19 mouse cellular contexts compared by ENCODE assay signal in the genomic region with DNA sequence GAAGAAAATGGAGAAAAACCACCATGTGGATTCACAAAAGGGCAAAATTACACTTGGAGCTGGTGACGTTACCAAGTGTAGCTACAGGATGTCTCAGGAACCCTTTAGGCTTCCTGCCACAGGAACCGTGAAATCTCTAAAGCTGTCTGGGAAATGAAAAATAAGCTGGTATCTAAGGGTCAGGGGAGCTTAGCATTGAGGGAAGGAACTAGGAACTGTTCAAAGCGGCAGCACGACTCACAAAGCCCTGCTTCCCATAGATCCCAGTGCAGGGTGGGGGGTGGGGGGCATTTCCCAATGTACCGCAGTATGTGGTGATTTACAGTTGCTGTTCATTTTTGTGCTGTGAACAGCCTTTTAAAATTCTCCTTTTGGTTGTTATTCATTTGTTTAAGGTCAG. TPM values are rescaled to one million over a fixed set of nuclear protein-coding genes. Genes with fewer than 3 reads are reported as not detected.
"Had no signal": no experiment of that assay in that cellular context is flagged by ENCODE, and none has a peak within 500 bp of the region (broad histone marks: within the 10 kb centered on the region; RNA-seq: fewer than 3 reads in every experiment).

No protein-coding gene starts in this region.

- H3K27me3 ChIP-seq: limb, embryonic 13.5 days; liver, embryonic 15.5 days; megakaryocyte, embryonic 14.5 days; neural tube, embryonic 12.5 days had no signal

- H3K4me3 ChIP-seq: layer of hippocampus, adult 2 months; limb, embryonic 13.5 days; liver, embryonic 15.5 days; megakaryocyte, embryonic 14.5 days; neural tube, embryonic 12.5 days had no signal

- H3K36me3 ChIP-seq: limb, embryonic 13.5 days; liver, embryonic 15.5 days; neural tube, embryonic 12.5 days had no signal

- H3K9ac ChIP-seq: limb, embryonic 13.5 days; liver, embryonic 15.5 days; lung, embryonic 14.5 days; neural tube, embryonic 12.5 days had no signal

- DNase-seq: kidney, adult 8-10 months; kidney, postnatal 10 days; kidney, postnatal 4 days; left cerebral cortex, postnatal 4 days; lung, embryonic 14.5 days; lung, postnatal 10 days; lung, postnatal 4 days; right cerebral cortex, adult 18-20 months; right cerebral cortex, postnatal 25 days; thymus, postnatal 4 days had no signal

- ATAC-seq: intestine, embryonic 16.5 days had no signal

- H3K4me1 ChIP-seq: limb, embryonic 13.5 days; liver, embryonic 15.5 days; megakaryocyte, embryonic 14.5 days; neural tube, embryonic 12.5 days had no signal

- H3K9me3 ChIP-seq: limb, embryonic 13.5 days; liver, embryonic 15.5 days; neural tube, embryonic 12.5 days had no signal

- H3K4me2 ChIP-seq: limb, embryonic 13.5 days; liver, embryonic 15.5 days; lung, embryonic 14.5 days; neural tube, embryonic 12.5 days had no signal

- H3K27ac ChIP-seq: layer of hippocampus, adult 2 months; limb, embryonic 13.5 days; liver, embryonic 15.5 days; neural tube, embryonic 12.5 days had no signal

RNA-seq across cellular contexts. Expression of gene Pcsk2, which starts 44.2 kb away (rescaled TPM):
- total RNA-seq: liver, adult 2 months; monocyte, adult 5-6 weeks had no signal
- polyA plus RNA-seq: liver, adult 2 months; thymus, postnatal 0 days had no signal
